Mouse (Mus musculus): ENCODE data around the gene Scn2b. TPM values are rescaled to one million over a fixed set of nuclear protein-coding genes. Genes with fewer than 3 reads are reported as not detected.

The Scn2b gene
- total RNA-seq, 2 experiments from 2014 or later: 1.3 to 1.7 TPM

- DNase-seq: no peak
Observed at GRCm38 (mm10) chr9:45173475-45173874, 55.9 kb downstream of the Scn2b start.

GRCm38 (mm10) chr9:45179282-45179681, 61.7 kb downstream of the Scn2b start:
- peak in 1 of 2 experiments; percentile 14 for DNase-seq

Other genes starting within 250 kb of the Scn2b start
- gene Kmt2a, start 236.5 kb upstream of the Scn2b start, total RNA-seq (2021): 10 to 100 TPM; 24.9 to 28.1 TPM
- gene Atp5l, start 197.0 kb upstream of the Scn2b start, total RNA-seq (2021): 1,000 to 10,000 TPM; 1,708 to 2,082 TPM
- gene Ube4a, start 152.2 kb upstream of the Scn2b start, total RNA-seq (2021): 10 to 100 TPM; 33.8 to 35.5 TPM
- gene Cd3g, start 137.4 kb upstream of the Scn2b start, total RNA-seq (2021): 1 to 10 TPM in 1 of 2 experiments, under 1 TPM in 1; 0.62 to 4.6 TPM
- 1 to 10 TPM in 1 of 2 experiments, not detected in 1; 4.1 TPM for gene Cd3d, start 136.0 kb upstream of the Scn2b start, total RNA-seq (2021)
- 1 to 10 TPM in 1 of 2 experiments, under 1 TPM in 1; 0.47 to 6.4 TPM for gene Cd3e, start 108.2 kb upstream of the Scn2b start, total RNA-seq (2021)
- 1 to 10 TPM in 1 of 2 experiments, under 1 TPM in 1; 0.62 to 2.3 TPM for gene Mpzl2, start 78.0 kb upstream of the Scn2b start, total RNA-seq (2021)
- 1 to 10 TPM; 1.7 to 2.7 TPM for gene Mpzl3, start 62.6 kb upstream of the Scn2b start, total RNA-seq (2021)
- 1 to 10 TPM in 1 of 2 experiments, under 1 TPM in 1; 0.40 to 1.4 TPM for gene Jaml, start 38.6 kb upstream of the Scn2b start, total RNA-seq (2021)
- 10 to 100 TPM; 29.9 to 30.4 TPM for gene Scn4b, start 20.6 kb downstream of the Scn2b start, total RNA-seq (2021)
- gene BC049352, start 64.2 kb downstream of the Scn2b start, total RNA-seq (2021): under 1 TPM in 1 of 2 experiments, not detected in 1; 0.41 TPM
- under 1 TPM in 1 of 2 experiments, not detected in 1; 0.13 TPM for gene Tmprss4, start 86.3 kb downstream of the Scn2b start, total RNA-seq (2021)
- 1 to 10 TPM; 1.9 to 2.5 TPM for gene Il10ra, start 151.4 kb downstream of the Scn2b start, total RNA-seq (2021)
- gene Tmprss13, start 201.3 kb downstream of the Scn2b start, total RNA-seq (2021): 1 to 10 TPM; 6.2 to 7.9 TPM

Data from heart, adult 18-20 months (tissue).